Mouse (Mus musculus) C3H10T1/2 (cell line): ENCODE measurements around the gene Adgre1. TPM values are rescaled to one million over a fixed set of nuclear protein-coding genes. Genes with fewer than 3 reads are reported as not detected.

Experiments used
- polyA plus RNA-seq, 2 experiments: library from polyadenylated mRNA; unstranded; fragments of >200 nt; fragmentation: generic; extraction: Trizol; gene quantifications; one replicate each; pipeline ENCODE4 v1.2.1; 2012; ENCODE audit warnings: missing spikeins in 2 of 2

Adgre1 gene
- not detected for polyA plus RNA-seq

GRCm38 (mm10) chr17:57358441-57358840 lies at the start of gene Adgre1:
Gene Adgre1, plus strand, starts transcription at chr17:57358691.

Other genes starting within 250 kb of the Adgre1 start
- gene Cd70, start 208.9 kb upstream of the Adgre1 start, polyA plus RNA-seq, result not detected
- not detected for gene Tnfsf14, start 164.5 kb upstream of the Adgre1 start, polyA plus RNA-seq
- 10 to 100 TPM in 1 of 2 experiments, under 1 TPM in 1; 0.09 to 54.8 TPM for gene C3, start 130.6 kb upstream of the Adgre1 start, polyA plus RNA-seq
- gene Gpr108, start 110.2 kb upstream of the Adgre1 start, polyA plus RNA-seq, result 10 to 100 TPM; 32.2 to 80.0 TPM
- 10 to 100 TPM; 25.6 to 56.6 TPM for gene Trip10, start 109.2 kb upstream of the Adgre1 start, polyA plus RNA-seq
- not detected for gene Vav1, start 79.6 kb upstream of the Adgre1 start, polyA plus RNA-seq
- gene Vmn2r120, start 186.8 kb downstream of the Adgre1 start, polyA plus RNA-seq, result not detected